Mouse (Mus musculus) retina, embryonic 14.5 days (tissue): ENCODE data around the gene Tubgcp6.

Experiments
- DNase-seq: peaks from one replicate; pipeline ENCODE4 v3.0.0-alpha.2; 2015; ENCODE audit warnings: low spot score

Tubgcp6 gene

GRCm38 (mm10) chr15:89141905-89142304, 19.0 kb upstream of the Tubgcp6 start:
- DNase-seq = no peak

GRCm38 (mm10) chr15:89141443-89141842, 18.5 kb upstream of the Tubgcp6 start:
- no peak for DNase-seq

- DNase-seq = peak; percentile 51
Measured at GRCm38 (mm10) chr15:89140659-89141252, 17.8 kb upstream of the Tubgcp6 start, which contains the start of gene Mapk12. Gene Mapk12, minus strand, starts transcription at chr15:89140703.

- peak; percentile 49 for DNase-seq
Measured at GRCm38 (mm10) chr15:89140048-89140658, 17.2 kb upstream of the Tubgcp6 start.

GRCm38 (mm10) chr15:89138531-89138930, 15.6 kb upstream of the Tubgcp6 start:
- DNase-seq = no peak

- DNase-seq = no peak
Measured at GRCm38 (mm10) chr15:89138046-89138405, 15.1 kb upstream of the Tubgcp6 start.

- DNase-seq = no peak
Measured at GRCm38 (mm10) chr15:89137378-89138045, 14.6 kb upstream of the Tubgcp6 start.

GRCm38 (mm10) chr15:89136461-89137155, 13.7 kb upstream of the Tubgcp6 start:
- no peak for DNase-seq

GRCm38 (mm10) chr15:89131316-89131715, 8.4 kb upstream of the Tubgcp6 start:
- no peak for DNase-seq

GRCm38 (mm10) chr15:89130245-89130644, 7.3 kb upstream of the Tubgcp6 start:
- DNase-seq = no peak

GRCm38 (mm10) chr15:89128382-89129350, 5.8 kb upstream of the Tubgcp6 start, which contains the start of gene Hdac10:
Gene Hdac10, minus strand, starts transcription at chr15:89128700.
- peak; percentile 89 for DNase-seq

- DNase-seq = no peak
Measured at GRCm38 (mm10) chr15:89127364-89127940, 4.5 kb upstream of the Tubgcp6 start.

GRCm38 (mm10) chr15:89126622-89127021, 3.7 kb upstream of the Tubgcp6 start:
- no peak for DNase-seq

- no peak for DNase-seq
Measured at GRCm38 (mm10) chr15:89125351-89125750, 2.4 kb upstream of the Tubgcp6 start.

- DNase-seq = no peak
Measured at GRCm38 (mm10) chr15:89124312-89124711, 1.4 kb upstream of the Tubgcp6 start.

- peak; percentile 36 for DNase-seq
Measured at GRCm38 (mm10) chr15:89123595-89123994, 683 bp upstream of the Tubgcp6 start.

GRCm38 (mm10) chr15:89118007-89118406, 4.9 kb downstream of the Tubgcp6 start:
- DNase-seq = peak; percentile 44

- DNase-seq = no peak
Measured at GRCm38 (mm10) chr15:89110147-89110546, 12.8 kb downstream of the Tubgcp6 start.

GRCm38 (mm10) chr15:89106976-89107375, 15.9 kb downstream of the Tubgcp6 start:
- DNase-seq = no peak

- DNase-seq = no peak
Measured at GRCm38 (mm10) chr15:89106073-89106472, 16.8 kb downstream of the Tubgcp6 start.

GRCm38 (mm10) chr15:89104425-89104824, 18.5 kb downstream of the Tubgcp6 start:
- no peak for DNase-seq
